Mouse (Mus musculus): ENCODE measurements at regions not wholly inside any gene's neighbourhood (a gene's known extent, or its start where the extent isn't known, plus 50 kb on each side); places are given as distances from the start of the nearest gene placed in this dataset.

DNA sequence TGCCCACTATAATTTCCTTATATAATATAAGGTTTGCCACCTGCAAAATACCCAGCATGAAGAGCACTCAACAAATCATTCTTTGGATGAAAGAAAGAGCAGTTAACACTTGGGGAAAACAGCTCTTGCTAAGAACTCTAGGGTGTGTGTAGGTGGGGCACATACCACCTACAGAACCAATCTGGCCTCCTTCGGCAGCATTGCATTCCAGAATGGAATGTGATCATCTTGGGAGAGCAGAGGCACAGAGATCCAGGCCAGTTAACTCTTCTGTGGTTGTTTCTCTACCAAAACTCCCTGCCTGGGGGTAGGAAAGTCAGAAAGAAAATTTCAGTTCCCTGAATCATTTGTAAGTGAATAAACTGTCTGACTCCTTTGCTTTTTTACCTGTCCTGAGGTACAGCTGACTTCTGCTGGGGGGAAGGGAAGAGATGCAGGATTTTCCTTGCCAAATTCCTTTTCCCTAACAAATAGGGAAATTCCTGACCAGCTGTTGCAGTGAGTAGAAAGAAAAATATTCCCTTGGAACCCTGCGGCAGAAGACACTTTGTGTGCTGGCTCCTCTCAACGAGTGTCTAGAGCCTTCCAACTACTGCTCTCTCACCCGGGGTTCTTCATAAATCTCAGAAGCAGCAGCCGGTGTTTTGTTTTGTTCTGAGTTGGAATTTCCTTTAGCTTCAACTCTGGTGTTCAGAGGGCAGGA lies 112.8 kb upstream of the Frmd6 start:
- peak in 1 of 2 experiments; percentile 58 for DNase-seq (ENCODE audit: low spot score in 2 of 2)

- DNase-seq (ENCODE audit: low spot score in 2 of 2): no peak
Measured at GRCm38 (mm10) chr12:70713499-70714280, 111.6 kb upstream of the Frmd6 start.

- peak; percentile 77 to 85 for DNase-seq (ENCODE audit: low spot score in 2 of 2)
Measured at GRCm38 (mm10) chr12:70714281-70714679, 111.0 kb upstream of the Frmd6 start.

DNA sequence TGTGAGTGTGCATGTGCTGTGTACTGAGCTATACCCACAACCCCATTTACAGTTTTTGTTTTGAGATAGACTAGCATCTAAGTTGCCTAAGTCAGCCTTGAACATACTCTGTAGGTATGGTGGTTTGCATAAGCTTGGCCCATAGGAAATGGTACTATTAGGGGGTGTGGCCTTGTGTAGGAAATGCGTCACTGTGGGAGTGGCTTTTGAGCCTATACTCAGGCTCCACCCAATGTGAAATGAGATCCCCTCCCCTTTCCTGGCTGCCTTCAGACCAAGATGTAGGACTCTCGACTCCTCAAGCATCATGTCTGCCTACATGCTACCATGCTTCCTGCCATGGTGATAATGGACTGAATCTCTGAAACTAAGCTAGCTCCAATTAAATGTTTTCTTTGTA lies 109.5 kb upstream of the Frmd6 start:
- DNase-seq (ENCODE audit: low spot score in 2 of 2): no peak

DNA sequence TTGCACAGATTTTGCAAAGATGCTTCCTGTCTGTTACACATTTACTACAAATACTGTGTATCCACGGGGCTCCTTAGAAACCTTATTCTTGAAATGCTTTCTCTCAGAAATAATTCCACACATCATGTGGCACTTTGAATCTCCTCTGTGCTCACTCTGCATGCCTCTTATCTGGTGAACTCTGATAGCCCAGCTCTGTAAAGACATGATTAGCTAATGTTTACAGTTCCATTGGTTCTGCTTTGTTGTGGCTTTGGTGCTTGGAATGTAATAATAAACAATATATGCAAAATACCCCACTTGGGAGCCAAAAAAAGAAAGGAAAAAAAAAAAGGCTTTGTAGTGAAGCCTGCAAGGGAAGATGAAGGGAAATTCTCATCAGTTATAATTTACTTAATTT lies 106.7 kb upstream of the Frmd6 start:
- DNase-seq (ENCODE audit: low spot score in 2 of 2): no peak

GRCm38 (mm10) chr12:70719255-70719654 lies 106.1 kb upstream of the Frmd6 start:
- DNase-seq (ENCODE audit: low spot score in 2 of 2): no peak

DNA sequence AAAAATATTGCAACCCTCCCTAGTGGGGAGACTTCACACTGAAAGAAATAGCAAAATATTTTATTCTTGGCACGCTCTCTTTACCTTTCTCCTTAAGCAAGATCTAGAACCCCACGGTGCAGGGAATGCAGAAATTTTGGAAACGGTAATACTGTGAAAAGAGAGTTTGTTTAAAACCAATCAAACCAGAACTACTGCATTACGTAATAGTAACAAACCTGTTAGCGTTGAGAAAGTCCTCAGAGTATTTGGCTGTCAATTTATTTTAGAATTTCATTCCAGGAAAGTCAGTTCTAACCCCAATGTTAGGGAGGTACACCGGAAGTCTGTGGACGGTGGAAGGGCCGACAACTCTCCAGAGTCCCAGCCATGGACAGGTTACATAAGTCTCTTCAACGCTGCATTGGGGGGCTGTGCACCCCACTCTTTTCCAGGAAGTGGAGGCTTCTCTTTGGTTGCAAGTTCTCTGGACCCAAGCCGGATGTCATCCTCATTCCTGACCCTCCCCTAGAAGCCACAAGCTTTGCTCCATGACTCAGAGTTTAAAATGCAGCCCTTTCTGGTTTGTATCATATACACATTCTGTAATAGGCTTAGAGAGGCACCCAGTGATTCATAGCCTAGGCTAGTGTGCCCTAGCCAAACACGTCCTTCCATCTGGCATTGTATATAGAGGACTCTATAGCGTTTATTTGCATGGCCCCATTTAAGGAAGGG lies 105.0 kb upstream of the Frmd6 start:
- DNase-seq (ENCODE audit: low spot score in 2 of 2): no peak

DNA sequence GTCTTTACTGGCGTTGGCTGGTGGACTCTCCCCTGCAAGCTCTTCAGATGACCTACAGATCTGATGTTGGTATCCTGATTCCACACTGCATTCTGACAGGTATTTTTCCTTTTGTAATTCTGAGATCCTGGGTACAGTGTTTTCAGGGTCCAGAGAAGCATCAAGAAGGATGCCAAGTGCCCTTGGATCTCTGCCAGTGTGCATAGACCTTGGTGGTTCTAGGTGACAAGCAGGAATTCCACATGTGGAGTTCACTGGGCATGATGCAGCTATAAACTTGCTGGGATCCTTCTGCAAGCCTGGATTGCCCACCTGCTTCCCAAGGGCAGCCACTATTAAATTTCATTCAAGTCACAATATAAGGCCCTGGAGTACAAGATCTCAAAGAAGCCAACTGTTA lies 100.0 kb upstream of the Frmd6 start:
- DNase-seq (ENCODE audit: low spot score in 2 of 2): no peak

DNA sequence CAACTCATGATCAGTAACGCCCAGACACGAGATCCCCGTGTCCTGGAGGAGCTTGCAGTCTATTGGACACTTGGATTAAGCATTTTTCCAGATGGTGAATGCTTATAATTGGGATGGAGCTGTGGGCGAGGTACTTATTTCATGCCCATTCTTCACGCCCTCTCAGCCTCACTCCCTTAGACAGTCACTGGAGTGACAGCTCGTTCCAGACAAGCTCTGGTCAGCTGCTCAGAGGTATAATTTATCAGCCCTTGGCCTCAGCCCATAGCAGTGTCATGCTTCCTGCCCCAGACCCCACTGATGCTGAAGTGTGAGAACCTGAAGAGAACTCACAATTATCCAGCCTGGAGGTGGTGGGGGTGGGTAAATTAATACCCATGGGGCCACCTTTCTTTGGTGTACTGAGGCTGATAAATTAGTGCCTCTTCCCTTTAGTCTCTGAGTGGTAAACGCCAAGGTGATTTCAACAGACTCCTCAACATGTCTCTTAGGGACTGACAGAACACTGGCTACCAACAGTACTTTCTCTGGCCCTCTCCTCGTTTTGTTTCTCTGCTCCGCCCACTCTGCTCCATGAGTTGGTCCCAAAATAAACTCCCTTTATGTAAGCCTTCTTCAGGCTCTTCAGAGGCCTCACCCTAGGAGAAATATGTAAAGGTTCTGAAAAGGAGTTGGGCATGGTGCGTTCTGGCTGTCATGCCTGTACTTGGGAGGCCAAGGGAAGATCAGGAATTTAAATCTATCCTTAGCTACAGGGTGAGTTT lies 97.6 kb upstream of the Frmd6 start:
- DNase-seq (ENCODE audit: low spot score in 2 of 2): peak; percentile 26 to 71

- DNase-seq (ENCODE audit: low spot score in 2 of 2): no peak
Measured at GRCm38 (mm10) chr12:70728407-70728806, 96.9 kb upstream of the Frmd6 start.

DNA sequence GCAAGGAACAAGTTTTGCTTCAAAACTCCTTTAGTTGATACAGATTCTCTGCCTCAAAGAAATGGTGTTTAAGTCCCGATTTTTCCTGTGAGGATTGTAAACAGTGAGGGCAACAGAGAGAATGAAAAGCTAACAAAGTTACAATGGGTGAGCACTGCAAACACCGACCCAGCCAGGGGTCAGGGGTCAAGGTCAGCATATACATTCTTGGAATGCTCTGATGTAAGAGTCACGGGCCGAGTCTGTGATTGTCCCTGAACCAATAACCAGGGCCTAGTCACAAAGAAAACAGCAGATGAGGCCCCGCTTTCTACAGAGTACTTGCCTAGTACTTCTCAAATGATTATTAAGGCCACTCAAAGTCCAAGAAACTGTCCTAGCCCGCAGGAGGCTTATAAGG lies 95.4 kb upstream of the Frmd6 start:
- no peak for DNase-seq (ENCODE audit: low spot score in 2 of 2)

DNA sequence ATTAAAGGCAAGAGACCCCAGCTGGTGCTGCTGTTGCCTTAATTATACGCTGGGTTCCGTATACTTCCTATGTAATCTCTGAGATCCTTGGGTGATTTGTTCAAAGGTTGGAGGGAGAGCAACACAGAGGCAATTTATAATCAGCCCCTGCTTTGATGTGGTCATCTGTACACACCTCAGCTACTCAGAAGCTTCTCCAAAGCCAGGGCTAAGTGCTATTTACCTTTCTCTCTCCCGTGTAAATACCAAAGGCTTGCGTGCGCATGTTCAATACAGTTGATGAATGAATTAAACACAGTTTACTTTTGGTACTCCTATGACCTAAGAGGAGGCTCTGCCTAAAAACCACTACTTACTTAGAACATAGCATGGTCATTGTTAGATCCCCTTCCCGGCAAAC lies 93.8 kb upstream of the Frmd6 start:
- DNase-seq (ENCODE audit: low spot score in 2 of 2): no peak

DNA sequence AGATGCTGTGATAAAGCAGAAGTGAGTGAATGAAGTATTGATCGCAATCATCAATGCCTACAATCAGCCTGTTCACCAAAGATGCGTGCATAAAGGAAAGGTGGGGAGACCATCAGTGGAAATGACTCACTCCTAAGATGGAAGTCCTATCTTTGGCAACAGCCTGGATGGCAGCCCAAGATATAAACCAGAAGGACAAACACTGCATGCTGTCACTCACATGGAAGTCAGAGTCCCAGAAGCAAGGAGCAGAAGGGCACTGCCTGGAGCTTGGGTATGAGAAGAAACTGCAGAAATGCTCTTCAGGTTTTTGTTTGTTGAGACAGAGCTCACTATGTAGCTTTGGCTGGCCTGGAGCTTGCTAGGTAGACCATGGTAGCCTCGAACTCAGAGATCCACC lies 92.7 kb upstream of the Frmd6 start:
- DNase-seq (ENCODE audit: low spot score in 2 of 2): no peak

- no peak for DNase-seq (ENCODE audit: low spot score in 2 of 2)
Measured at GRCm38 (mm10) chr12:70738554-70738953, 86.8 kb upstream of the Frmd6 start.

DNA sequence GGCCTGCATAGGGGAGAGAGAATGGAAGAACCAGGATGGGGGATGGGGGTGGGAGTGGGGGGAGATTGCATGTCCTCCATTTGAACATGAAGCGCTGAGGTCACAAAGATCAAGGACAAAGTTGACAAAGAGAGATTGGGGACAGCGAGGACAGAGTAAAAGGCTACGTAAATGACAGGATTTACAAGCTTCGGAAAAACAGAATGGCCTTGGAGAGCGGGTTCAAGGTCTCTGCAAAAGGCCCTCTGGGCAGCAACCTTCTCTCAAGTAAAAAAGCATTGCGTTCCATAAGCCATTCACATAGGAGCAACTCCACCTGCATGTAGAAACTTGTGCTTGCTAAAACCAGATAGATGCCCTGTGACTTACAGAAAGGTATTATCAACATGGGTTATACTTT lies 86.0 kb upstream of the Frmd6 start:
- no peak for DNase-seq (ENCODE audit: low spot score in 2 of 2)

- no peak for DNase-seq (ENCODE audit: low spot score in 2 of 2)
Measured at GRCm38 (mm10) chr12:70739766-70740165, 85.5 kb upstream of the Frmd6 start.

DNA sequence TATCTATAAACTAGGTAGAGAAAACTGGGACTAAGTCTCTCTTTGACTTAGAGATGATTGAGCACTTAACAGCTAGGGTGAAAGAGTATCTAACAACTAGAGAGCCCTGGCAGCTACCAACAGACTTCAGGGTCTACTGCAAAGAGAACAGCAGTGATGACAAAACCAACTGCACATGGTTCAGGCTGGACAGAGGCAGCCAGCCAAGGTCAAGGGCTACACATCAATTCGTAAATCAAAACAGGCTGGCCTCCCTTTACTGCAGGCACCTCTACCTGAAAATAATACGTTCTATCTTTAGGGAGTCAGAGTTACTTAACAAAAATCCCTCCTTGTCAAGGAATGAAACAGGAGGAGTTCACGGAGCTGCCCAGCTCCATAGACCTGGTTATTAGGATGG lies 82.5 kb upstream of the Frmd6 start:
- DNase-seq (ENCODE audit: low spot score in 2 of 2): no peak

DNA sequence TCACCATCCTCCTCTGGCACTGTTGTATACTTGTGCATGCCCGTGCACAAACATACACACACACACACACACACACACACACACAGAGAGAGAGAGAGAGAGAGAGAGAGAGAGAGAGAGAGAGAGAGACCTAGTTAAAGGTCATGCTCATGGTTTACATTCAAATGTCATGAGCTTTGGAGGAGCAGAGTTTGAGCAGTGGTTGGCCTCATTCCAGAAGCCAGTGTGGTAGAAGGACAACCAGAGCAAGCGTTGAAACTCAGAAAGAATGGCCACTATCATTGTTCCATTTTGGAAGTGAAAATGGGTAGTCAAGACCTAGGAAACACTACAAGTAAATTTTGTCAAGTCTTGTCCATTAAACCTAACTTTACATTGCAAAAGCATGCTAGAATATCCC lies 79.6 kb upstream of the Frmd6 start:
- no peak for DNase-seq (ENCODE audit: low spot score in 2 of 2)

DNA sequence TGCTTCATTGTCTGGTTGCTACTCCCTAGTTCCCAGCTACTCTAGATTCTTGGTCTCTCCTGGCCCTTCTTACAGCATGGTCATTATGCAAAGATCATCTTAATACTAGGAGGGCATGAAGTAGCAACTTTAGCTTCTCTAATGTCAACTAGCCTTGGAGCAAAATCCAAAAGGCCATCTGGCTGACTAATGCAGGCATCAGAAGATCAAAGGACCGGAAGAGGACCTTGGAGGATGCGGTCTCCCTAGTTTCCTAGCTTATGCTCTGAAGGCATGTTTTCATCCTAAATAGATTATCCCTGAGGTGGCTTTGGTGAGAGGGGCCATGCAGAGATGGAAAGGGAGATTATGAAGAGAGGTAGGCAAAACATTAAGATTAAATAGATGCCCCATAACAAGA lies 75.7 kb upstream of the Frmd6 start:
- no peak for DNase-seq (ENCODE audit: low spot score in 2 of 2)

GRCm38 (mm10) chr12:70750651-70751578 lies 74.4 kb upstream of the Frmd6 start:
- DNase-seq (ENCODE audit: low spot score in 2 of 2): no peak

Data from frontal cortex, postnatal 36 days (tissue).